Mouse (Mus musculus) heart, embryonic 12.5 days (tissue): ENCODE measurements at regions not wholly inside any gene's neighbourhood (a gene's known extent, or its start where the extent isn't known, plus 50 kb on each side); places are given as distances from the start of the nearest gene placed in this dataset.

ENCODE experiments used
- ATAC-seq: fragments of 200-750 bp; cut with Nextera tagmentation; 2 replicates; pipeline ENCODE4 v1.8.0; 2017; ENCODE audit warnings: moderate TSS enrichment, moderate library complexity; ENCODE audit not compliant: insufficient number of reproducible peaks, low FRiP score
- H3K27ac ChIP-seq: fragments of 300-500 bp; sonication (generic); 2 replicates; pipeline ENCODE4 v1.5.1; 2016; ENCODE audit warnings: mild to moderate bottlenecking, moderate library complexity; ENCODE audit not compliant: poor library complexity, severe bottlenecking
- H3K27me3 ChIP-seq: fragments of 300-500 bp; sonication (generic); replicated peaks from 2 replicates; pipeline ENCODE4 v1.6.1; 2016; ENCODE audit warnings: mild to moderate bottlenecking, moderate library complexity
- H3K36me3 ChIP-seq: fragments of 300-500 bp; sonication (generic); 2 replicates; pipeline ENCODE4 v1.6.1; 2016; ENCODE audit warnings: mild to moderate bottlenecking, moderate library complexity
- H3K4me1 ChIP-seq: fragments of 300-500 bp; sonication (generic); replicated peaks from 2 replicates; pipeline ENCODE4 v1.6.1; 2016; ENCODE audit warnings: mild to moderate bottlenecking
- H3K4me2 ChIP-seq: fragments of 300-500 bp; sonication (generic); 2 replicates; pipeline ENCODE4 v1.6.1; 2016; ENCODE audit warnings: mild to moderate bottlenecking, moderate library complexity
- H3K4me3 ChIP-seq: fragments of 300-500 bp; sonication (generic); 2 replicates; pipeline ENCODE4 v1.5.1; 2016; ENCODE audit warnings: mild to moderate bottlenecking
- H3K9ac ChIP-seq: fragments of 300-500 bp; sonication (generic); 2 replicates; pipeline ENCODE4 v1.6.1; 2016; ENCODE audit warnings: mild to moderate bottlenecking, moderate library complexity
- H3K9me3 ChIP-seq: fragments of 300-500 bp; sonication (generic); replicated peaks from 2 replicates; pipeline ENCODE4 v1.6.1; 2016; ENCODE audit warnings: mild to moderate bottlenecking, moderate library complexity
- WGBS: fragments of 180-500 bp; shearing (Covaris S2); methylation state at CpG from one replicate; pipeline ENCODE4 v1.1.7; 2016; 5-methylcytosine and 5-hydroxymethylcytosine counted together

GRCm38 (mm10) chr10:66743254-66743653 is 352.7 kb upstream of the Jmjd1c start:
- Histone ChIP-seq H3K27ac (no peak overlapping the region), H3K4me1 (no peaks in the 10 kb centered on the region), H3K9ac (no peak overlapping the region), H3K9me3 (no peaks in the 10 kb centered on the region), H3K4me3 (no peak overlapping the region), H3K4me2 (no peak overlapping the region), H3K27me3 (no peaks in the 10 kb centered on the region), H3K36me3 (no peaks in the 10 kb centered on the region)
- no peak for ATAC-seq
- WGBS, result 85% methylated on average over 6 of the region's 6 CpGs

- no peak overlapping the region for H3K27ac ChIP-seq
- no peak overlapping the region for H3K9ac ChIP-seq
- H3K27me3 ChIP-seq, result no peaks in the 10 kb centered on the region; the same call in 1 of the 2 replicates
- H3K4me1 ChIP-seq, result no peaks in the 10 kb centered on the region
- H3K4me2 ChIP-seq, result no peak overlapping the region
- 90% methylated on average over 10 of the region's 10 CpGs for WGBS
- H3K4me3 ChIP-seq, result no peak overlapping the region
- H3K36me3 ChIP-seq, result no peaks in the 10 kb centered on the region
- no peaks in the 10 kb centered on the region for H3K9me3 ChIP-seq
- ATAC-seq, result no peak
These were observed 350.1 kb upstream of the Jmjd1c start for GRCm38 (mm10) chr10:66745871-66746270.

GRCm38 (mm10) chr10:66752237-66752810 is 343.6 kb upstream of the Jmjd1c start:
- no peak overlapping the region for H3K9ac ChIP-seq
- H3K4me2 ChIP-seq, result no peak overlapping the region
- H3K9me3 ChIP-seq, result no peaks in the 10 kb centered on the region
- WGBS, result 84% methylated on average over 7 of the region's 7 CpGs
- no peak for ATAC-seq
- no peaks in the 10 kb centered on the region for H3K36me3 ChIP-seq
- no peaks in the 10 kb centered on the region for H3K4me1 ChIP-seq
- H3K27ac ChIP-seq, result no peak overlapping the region
- H3K27me3 ChIP-seq, result no peaks in the 10 kb centered on the region; the same call in 1 of the 2 replicates
- H3K4me3 ChIP-seq, result no peak overlapping the region

GRCm38 (mm10) chr10:66756866-66757265 is 339.1 kb upstream of the Jmjd1c start:
- 67% methylated on average over 4 of the region's 4 CpGs for WGBS
- H3K9me3 ChIP-seq, result no peaks in the 10 kb centered on the region
- ATAC-seq, result no peak

GRCm38 (mm10) chr10:66770161-66771030 is 325.5 kb upstream of the Jmjd1c start:
- Histone ChIP-seq H3K27me3 (no peaks in the 10 kb centered on the region), H3K4me3 (peak overlapping the region; percentile 24; the same call in 1 of the 2 replicates), H3K9me3 (peaks cover 27% of the 10 kb centered on the region), H3K27ac (no peak overlapping the region), H3K9ac (no peak overlapping the region), H3K4me2 (peak overlapping the region; percentile 63), H3K4me1 (peaks cover 7% of the 10 kb centered on the region; the same call in 1 of the 2 replicates), H3K36me3 (no peaks in the 10 kb centered on the region)
- 31% methylated on average over 21 of the region's 21 CpGs for WGBS
- no peak for ATAC-seq

More at GRCm38 (mm10) chr10:66756866-66757265, 339.1 kb upstream of the Jmjd1c start:
- no peak overlapping the region for H3K4me3 ChIP-seq
- no peaks in the 10 kb centered on the region for H3K27me3 ChIP-seq
- H3K4me1 ChIP-seq, result no peaks in the 10 kb centered on the region
- H3K27ac ChIP-seq, result no peak overlapping the region
- H3K9ac ChIP-seq, result no peak overlapping the region
- no peaks in the 10 kb centered on the region for H3K36me3 ChIP-seq
- H3K4me2 ChIP-seq, result no peak overlapping the region

GRCm38 (mm10) chr10:66780335-66781170 is 315.4 kb upstream of the Jmjd1c start:
- WGBS, result 60% methylated on average over 11 of the region's 11 CpGs
- peaks cover 9% of the 10 kb centered on the region; the same call in 1 of the 2 replicates for H3K9me3 ChIP-seq
- H3K4me2 ChIP-seq, result no peak overlapping the region
- no peak for ATAC-seq
- H3K9ac ChIP-seq, result no peak overlapping the region
- no peak overlapping the region for H3K4me3 ChIP-seq
- no peaks in the 10 kb centered on the region for H3K36me3 ChIP-seq
- no peak overlapping the region for H3K27ac ChIP-seq
- no peaks in the 10 kb centered on the region for H3K27me3 ChIP-seq
- no peaks in the 10 kb centered on the region for H3K4me1 ChIP-seq

- no peak overlapping the region for H3K9ac ChIP-seq
- 44% methylated on average over 1 of the region's 1 CpGs for WGBS
These were observed 314.8 kb upstream of the Jmjd1c start for GRCm38 (mm10) chr10:66781171-66781510.

GRCm38 (mm10) chr10:66782025-66782424 is 313.9 kb upstream of the Jmjd1c start:
- Histone ChIP-seq H3K4me3 (no peak overlapping the region), H3K27ac (no peak overlapping the region), H3K9me3 (peaks cover 9% of the 10 kb centered on the region; the same call in 1 of the 2 replicates), H3K4me2 (no peak overlapping the region), H3K4me1 (no peaks in the 10 kb centered on the region), H3K27me3 (no peaks in the 10 kb centered on the region), H3K9ac (no peak overlapping the region), H3K36me3 (no peaks in the 10 kb centered on the region)
- ATAC-seq, result no peak
- 82% methylated on average over 5 of the region's 5 CpGs for WGBS

More at GRCm38 (mm10) chr10:66781171-66781510, 314.8 kb upstream of the Jmjd1c start:
- no peak for ATAC-seq
- no peak overlapping the region for H3K27ac ChIP-seq
- no peak overlapping the region for H3K4me2 ChIP-seq
- H3K9me3 ChIP-seq, result peaks cover 9% of the 10 kb centered on the region; the same call in 1 of the 2 replicates
- H3K36me3 ChIP-seq, result no peaks in the 10 kb centered on the region
- no peak overlapping the region for H3K4me3 ChIP-seq
- H3K27me3 ChIP-seq, result no peaks in the 10 kb centered on the region
- no peaks in the 10 kb centered on the region for H3K4me1 ChIP-seq

GRCm38 (mm10) chr10:66787812-66788211 is 308.1 kb upstream of the Jmjd1c start:
- 45% methylated on average over 7 of the region's 7 CpGs for WGBS
- Histone ChIP-seq H3K4me1 (no peaks in the 10 kb centered on the region), H3K4me3 (no peak overlapping the region), H3K9ac (no peak overlapping the region), H3K27me3 (no peaks in the 10 kb centered on the region), H3K27ac (no peak overlapping the region), H3K4me2 (no peak overlapping the region), H3K36me3 (no peaks in the 10 kb centered on the region), H3K9me3 (0 out of 2 replicates have a peak, but pooled peaks cover 5% of the 10 kb centered on the region)
- no peak for ATAC-seq

- no peak overlapping the region for H3K4me3 ChIP-seq
- 88% methylated on average over 9 of the region's 9 CpGs for WGBS
- H3K9me3 ChIP-seq, result peaks cover 5% of the 10 kb centered on the region
- H3K4me1 ChIP-seq, result no peaks in the 10 kb centered on the region
- no peaks in the 10 kb centered on the region for H3K36me3 ChIP-seq
- H3K4me2 ChIP-seq, result no peak overlapping the region
- no peak overlapping the region for H3K9ac ChIP-seq
- no peak overlapping the region for H3K27ac ChIP-seq
- no peak for ATAC-seq
- H3K27me3 ChIP-seq, result no peaks in the 10 kb centered on the region
These were observed 299.6 kb upstream of the Jmjd1c start for GRCm38 (mm10) chr10:66796296-66796695.

GRCm38 (mm10) chr10:66802691-66803090 is 293.2 kb upstream of the Jmjd1c start:
- Histone ChIP-seq H3K4me2 (no peak overlapping the region), H3K36me3 (no peaks in the 10 kb centered on the region), H3K9ac (no peak overlapping the region), H3K9me3 (peaks cover 16% of the 10 kb centered on the region), H3K27me3 (no peaks in the 10 kb centered on the region), H3K27ac (no peak overlapping the region), H3K4me3 (no peak overlapping the region), H3K4me1 (no peaks in the 10 kb centered on the region)
- no peak for ATAC-seq
- 73% methylated on average over 1 of the region's 1 CpGs for WGBS
